Mouse (Mus musculus): ENCODE results near the gene Hspe1.

The Hspe1 gene

DNA sequence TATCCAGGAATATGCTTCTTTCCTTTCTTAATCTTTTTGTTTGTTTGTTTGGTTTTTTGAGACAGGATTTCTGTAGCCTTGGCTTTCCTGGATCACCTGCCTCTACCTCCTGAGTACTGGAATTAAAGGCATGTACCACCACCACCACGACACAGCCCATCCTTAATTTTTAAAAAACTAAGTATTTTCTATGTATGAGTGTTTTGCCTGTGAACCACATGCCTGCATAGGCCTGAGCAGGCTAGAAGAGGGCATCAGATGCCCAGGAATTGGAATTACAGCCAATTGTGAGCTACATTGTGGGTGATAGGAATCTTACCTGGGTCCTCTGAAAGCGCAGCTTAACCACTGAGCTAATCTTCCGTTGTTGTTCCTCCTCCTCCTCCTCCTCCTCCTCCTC, 46.4 kb downstream of the Hspe1 start:
- DNase-seq (ENCODE audit: low spot score in 2 of 2): no peak

DNA sequence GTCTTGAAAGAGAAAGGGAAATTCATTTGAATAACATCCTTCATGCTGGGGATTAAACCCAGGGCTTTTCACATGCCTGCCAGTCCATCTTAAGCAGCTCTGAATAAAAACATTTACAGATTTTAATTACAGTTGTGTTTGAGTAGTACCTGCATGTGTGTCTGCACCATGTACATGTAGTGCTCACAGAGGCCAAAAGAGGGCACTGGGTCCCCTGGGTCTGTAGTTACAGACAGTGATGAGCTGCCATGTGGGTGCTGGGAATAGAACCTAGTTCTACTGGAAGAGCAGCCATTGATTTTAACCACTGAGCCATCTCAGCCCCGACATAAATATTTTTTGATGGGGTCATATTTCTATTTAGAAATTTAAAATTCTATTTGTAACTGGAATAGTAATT, 47.9 kb downstream of the Hspe1 start:
- DNase-seq (ENCODE audit: low spot score in 2 of 2): no peak
